Comparison of ENCODE assay signal across 8 mouse cellular contexts in genomic region chr9:37488611-37489396, GRCm38 (mm10). TPM values are rescaled to one million over a fixed set of nuclear protein-coding genes. Genes with fewer than 3 reads are reported as not detected.
DNase-seq lines count a peak whose midpoint lies in the region; ATAC-seq and TF ChIP-seq lines count a peak whose summit lies in the region.

TSS of gene Msantd2 (plus strand) at chr9:37489319.

- peak within 1 kb of the TSS; percentile 97 for H3K4me2 ChIP-seq in lung, embryonic 16.5 days (ENCODE audit: low read depth, low read length)

- 1% methylated on average over 44 of the region's 44 CpGs for WGBS in cerebellum, adult 2 months
- under 1% methylated on average over 44 of the region's 44 CpGs for WGBS in lung, embryonic 16.5 days

- peak within 1 kb of the TSS; percentile 86 for H3K9ac ChIP-seq in lung, embryonic 16.5 days (ENCODE audit: low read length)

- no peak for TF ChIP-seq CTCF in G1E (IDR thresholded peaks at IDR 0.05; ENCODE audit: low read depth, low read length)
- no peak for TF ChIP-seq CTCF in cerebellum, adult 2 months (IDR thresholded peaks at IDR 0.05; ENCODE audit: borderline replicate concordance, insufficient read depth, low read depth, low read length)

- peak; percentile 77 for TF ChIP-seq POLR2A in cerebellum, adult 2 months (IDR thresholded peaks at IDR 0.05; ENCODE audit: borderline replicate concordance, insufficient read depth, low read length)

- peak; percentile 75 for ATAC-seq in G1E (ENCODE audit: extremely low read depth, insufficient number of reproducible peaks, low FRiP score, poor library complexity, severe bottlenecking)
- ATAC-seq in hematopoietic stem cell, adult 5-6 weeks (replicated peaks in 1 of 2; ENCODE audit: insufficient read depth in 1 of 2, low FRiP score in 2 of 2, low TSS enrichment in 1 of 2, low read depth in 1 of 2, poor library complexity in 2 of 2, severe bottlenecking in 2 of 2): peak; percentile 86 to 89
- ATAC-seq in lung, embryonic 16.5 days (ENCODE audit: low read depth): peak; percentile 97

- peak within 1 kb of the TSS; percentile 98 for H3K27ac ChIP-seq in cerebellum, adult 2 months (ENCODE audit: insufficient read depth, low read length)
- peak within 1 kb of the TSS; percentile 98 for H3K27ac ChIP-seq in lung, embryonic 16.5 days (ENCODE audit: low read length)

- no peaks in the 10 kb centered on the region for H3K27me3 ChIP-seq in G1E (ENCODE audit: insufficient read depth, low read length)
- no peaks in the 10 kb centered on the region for H3K27me3 ChIP-seq in cerebellum, adult 2 months (ENCODE audit: control insufficient read depth, insufficient read depth, low read length)
- H3K27me3 ChIP-seq in lung, embryonic 16.5 days (ENCODE audit: control insufficient read depth, insufficient read depth, low read depth, low read length): no peaks in the 10 kb centered on the region

- no peaks in the 10 kb centered on the region for H3K9me3 ChIP-seq in G1E (replicated peaks)
- H3K9me3 ChIP-seq in lung, embryonic 16.5 days (ENCODE audit: control insufficient read depth, low read length): no peaks in the 10 kb centered on the region

- H3K36me3 ChIP-seq in G1E (replicated peaks): peaks cover 15% of the 10 kb centered on the region
- H3K36me3 ChIP-seq in lung, embryonic 16.5 days (ENCODE audit: control insufficient read depth, insufficient read depth, low read length): no peaks in the 10 kb centered on the region

- DNase-seq in G1E (ENCODE audit: low spot score): peak; percentile 96
- DNase-seq in cerebellum, adult 2 months: peak; percentile 89 to 93
- DNase-seq in forelimb bud, embryonic 11.5 days (ENCODE audit: low read depth, low spot score): peak; percentile 72
- DNase-seq in layer of hippocampus, adult 9-10 months (ENCODE audit: low spot score): peak; percentile 53
- peak; percentile 86 for DNase-seq in ovary, postnatal 10 days (ENCODE audit: low spot score)
- DNase-seq in thymus, postnatal 10 days (ENCODE audit: low spot score in 2 of 2): peak; percentile 78 to 87

- peak within 1 kb of the TSS; percentile 94 for H3K4me3 ChIP-seq in G1E (ENCODE audit: low read depth, low read length)
- peak within 1 kb of the TSS; percentile 86 for H3K4me3 ChIP-seq in cerebellum, adult 2 months (replicated peaks; ENCODE audit: insufficient read depth, low read depth, low read length)
- H3K4me3 ChIP-seq in lung, embryonic 16.5 days (ENCODE audit: low read length): peak within 1 kb of the TSS; percentile 98

- H3K4me1 ChIP-seq in G1E (ENCODE audit: insufficient read depth, low read depth, low read length): peaks cover 28% of the 10 kb centered on the region
- no peaks in the 10 kb centered on the region; the same call in 1 of the 2 replicates for H3K4me1 ChIP-seq in cerebellum, adult 2 months (ENCODE audit: control insufficient read depth, insufficient read depth, low read length)
- H3K4me1 ChIP-seq in lung, embryonic 16.5 days (replicated peaks; ENCODE audit: control insufficient read depth, insufficient read depth, low read length): peaks cover 23% of the 10 kb centered on the region

RNA-seq across cellular contexts. Expression of gene Msantd2, which starts in this region (rescaled TPM):
- total RNA-seq in G1E (2014; fragmentation: Nextera tagmentation) (49.4 and 63.8 TPM in 2 replicates), G1E (2017) (59.1 and 66.0 TPM in 2 replicates)
- polyA plus RNA-seq in G1E (2012): 27.5 and 31.9 TPM in 2 replicates
- polyA plus RNA-seq in cerebellum, adult 2 months (2012; rRNA removed): 40.6 and 40.7 TPM in 2 replicates
- total RNA-seq in hematopoietic stem cell, adult 5-6 weeks (2017): 44.3 and 63.0 TPM in 2 replicates
- polyA plus RNA-seq in lung, embryonic 16.5 days (2015; fragmentation: Nextera tagmentation; extraction: Ambion mirVana): 22.0 and 25.0 TPM in 2 replicates

Comparison
In these comparisons a context has a peak if more than half of its experiments do, and no peak if none do; other contexts are left out.
1. Peak in every context shown above with its lines: DNase-seq, ATAC-seq, H3K4me3 ChIP-seq and H3K27ac ChIP-seq.